In genomic region chr11:120695641-120696040, GRCm38 (mm10) we compare ENCODE assay signal across 9 mouse cellular contexts. TPM values are rescaled to one million over a fixed set of nuclear protein-coding genes. Genes with fewer than 3 reads are reported as not detected.
DNase-seq lines count a peak whose midpoint lies in the region; ATAC-seq and TF ChIP-seq lines count a peak whose summit lies in the region.
"Had no signal": no experiment of that assay in that cellular context is flagged by ENCODE, and none has a peak within 500 bp of the region (broad histone marks: within the 10 kb centered on the region; RNA-seq: fewer than 3 reads in every experiment).

No protein-coding gene starts in this region.

- H3K36me3 ChIP-seq in heart, postnatal 0 days (replicated peaks; ENCODE audit: control insufficient read depth, insufficient read depth, low read length), result peaks cover 19% of the 10 kb centered on the region
- no peaks in the 10 kb centered on the region; the same call in 1 of the 2 replicates for H3K36me3 ChIP-seq in forebrain, embryonic 11.5 days (ENCODE audit: control insufficient read depth, insufficient read depth, low read length)
- peaks cover 43% of the 10 kb centered on the region for H3K36me3 ChIP-seq in kidney, embryonic 15.5 days
- H3K36me3 ChIP-seq in neural tube, embryonic 11.5 days (ENCODE audit: control insufficient read depth, insufficient read depth, low read length), result peaks cover 8% of the 10 kb centered on the region

- no peak for TF ChIP-seq EP300 in heart, postnatal 0 days (IDR thresholded peaks at IDR 0.05; ENCODE audit: low read depth)

- no peak for DNase-seq in heart, postnatal 0 days (ENCODE audit: low spot score)
- no peak for DNase-seq in heart, postnatal 36 days
- peak; percentile 72 for DNase-seq in forebrain, embryonic 11.5 days (ENCODE audit: low spot score)
- DNase-seq in neural tube, embryonic 11.5 days (ENCODE audit: low spot score), result peak; percentile 54
- DNase-seq in yolk sac, embryonic 10.5 days (ENCODE audit: low spot score), result no peak
- DNase-seq in spleen, adult 12 weeks (ENCODE audit: low spot score), result no peak
- DNase-seq in adipocyte (ENCODE audit: low spot score), result no peak

- no peak overlapping the region for H3K4me2 ChIP-seq in heart, postnatal 0 days (ENCODE audit: low read depth, low read length)
- no peak overlapping the region for H3K4me2 ChIP-seq in forebrain, embryonic 11.5 days (ENCODE audit: low read depth, low read length, severe bottlenecking)
- peak overlapping the region; percentile 1; the same call in 1 of the 2 replicates for H3K4me2 ChIP-seq in kidney, embryonic 15.5 days
- H3K4me2 ChIP-seq in neural tube, embryonic 11.5 days (ENCODE audit: low read depth), result no peak overlapping the region

- ATAC-seq in heart, postnatal 0 days (ENCODE audit: insufficient read depth, low read depth), result no peak
- peak; percentile 64 for ATAC-seq in forebrain, embryonic 11.5 days (replicated peaks; ENCODE audit: low FRiP score)
- ATAC-seq in kidney, embryonic 15.5 days (replicated peaks; ENCODE audit: low FRiP score), result peak; percentile 84
- peak; percentile 68 for ATAC-seq in neural tube, embryonic 11.5 days (ENCODE audit: insufficient read depth, low FRiP score, low TSS enrichment)

- no peaks in the 10 kb centered on the region for H3K27me3 ChIP-seq in heart, postnatal 0 days (ENCODE audit: control insufficient read depth, insufficient read depth, low read length)
- no peaks in the 10 kb centered on the region for H3K27me3 ChIP-seq in forebrain, embryonic 11.5 days (ENCODE audit: control insufficient read depth, insufficient read depth, low read length)
- H3K27me3 ChIP-seq in kidney, embryonic 15.5 days, result no peaks in the 10 kb centered on the region
- H3K27me3 ChIP-seq in neural tube, embryonic 11.5 days (ENCODE audit: control insufficient read depth, insufficient read depth, low read length), result no peaks in the 10 kb centered on the region

- no peak for TF ChIP-seq CTCF in heart, postnatal 0 days (IDR thresholded peaks at IDR 0.05; ENCODE audit: low read depth)

- H3K27ac ChIP-seq in heart, postnatal 0 days (ENCODE audit: low read depth), result 0 out of 2 replicates have a peak overlapping the region, but pooled peaks have one; percentile 13
- peak overlapping the region; percentile 26 for H3K27ac ChIP-seq in forebrain, embryonic 11.5 days (ENCODE audit: low read depth, low read length)
- peak overlapping the region; percentile 86 for H3K27ac ChIP-seq in kidney, embryonic 15.5 days
- H3K27ac ChIP-seq in neural tube, embryonic 11.5 days (ENCODE audit: low read depth, low read length), result peak overlapping the region; percentile 47
- H3K27ac ChIP-seq: macrophage had no signal

- no peak overlapping the region; the same call in 1 of the 2 replicates for H3K9ac ChIP-seq in heart, postnatal 0 days (replicated peaks; ENCODE audit: low read depth, low read length)
- H3K9ac ChIP-seq in forebrain, embryonic 11.5 days (ENCODE audit: low read length), result no peak overlapping the region; the same call in 1 of the 2 replicates
- no peak overlapping the region for H3K9ac ChIP-seq in kidney, embryonic 15.5 days
- peak overlapping the region; percentile 29 for H3K9ac ChIP-seq in neural tube, embryonic 11.5 days (ENCODE audit: low read length)

- H3K9me3 ChIP-seq in heart, postnatal 0 days (replicated peaks; ENCODE audit: control insufficient read depth, low read length), result no peaks in the 10 kb centered on the region
- H3K9me3 ChIP-seq in forebrain, embryonic 11.5 days (ENCODE audit: control insufficient read depth, low read length), result no peaks in the 10 kb centered on the region
- H3K9me3 ChIP-seq in kidney, embryonic 15.5 days (replicated peaks), result no peaks in the 10 kb centered on the region
- H3K9me3 ChIP-seq in neural tube, embryonic 11.5 days (ENCODE audit: control insufficient read depth, low read length), result no peaks in the 10 kb centered on the region

- H3K4me3 ChIP-seq in heart, postnatal 0 days (ENCODE audit: low read depth, low read length), result no peak overlapping the region
- no peak overlapping the region for H3K4me3 ChIP-seq in forebrain, embryonic 11.5 days (ENCODE audit: low read depth, low read length)
- no peak overlapping the region for H3K4me3 ChIP-seq in kidney, embryonic 15.5 days (replicated peaks)
- no peak overlapping the region for H3K4me3 ChIP-seq in neural tube, embryonic 11.5 days (ENCODE audit: low read depth, low read length)

- intact Hi-C loops in heart, postnatal 36 days (cut with DNase I), result no loop called here

- peaks cover 33% of the 10 kb centered on the region for H3K4me1 ChIP-seq in heart, postnatal 0 days (ENCODE audit: control insufficient read depth, insufficient read depth)
- H3K4me1 ChIP-seq in forebrain, embryonic 11.5 days (replicated peaks; ENCODE audit: control insufficient read depth, insufficient read depth, low read length), result peaks cover 5% of the 10 kb centered on the region; the same call in 1 of the 2 replicates
- H3K4me1 ChIP-seq in kidney, embryonic 15.5 days, result peaks cover 48% of the 10 kb centered on the region
- H3K4me1 ChIP-seq in neural tube, embryonic 11.5 days (ENCODE audit: control insufficient read depth, insufficient read depth, low read length), result peaks cover 17% of the 10 kb centered on the region

- WGBS in heart, postnatal 0 days, result 63% methylated on average over 12 of the region's 12 CpGs
- 72% methylated on average over 12 of the region's 12 CpGs for WGBS in forebrain, embryonic 11.5 days
- WGBS in kidney, embryonic 15.5 days, result 13% methylated on average over 12 of the region's 12 CpGs
- WGBS in neural tube, embryonic 11.5 days, result 7% methylated on average over 12 of the region's 12 CpGs

RNA-seq across cellular contexts. Expression of gene Cenpx, which starts 17.9 kb away (rescaled TPM):
- total RNA-seq in heart, postnatal 0 days (2014; rRNA removed; ENCODE audit: low replicate concordance), result 68.7 and 115 TPM in 2 replicates
- 102 and 114 TPM in 2 replicates for polyA plus RNA-seq in heart, postnatal 0 days (2015; fragmentation: Nextera tagmentation; extraction: Ambion mirVana)
- 10 to 100 TPM; 33.1 to 38.3 TPM for total RNA-seq in heart, postnatal 36 days (2021)
- polyA plus RNA-seq in forebrain, embryonic 11.5 days (2014; fragmentation: Nextera tagmentation; extraction: Ambion mirVana), result 121 and 130 TPM in 2 replicates
- polyA plus RNA-seq in kidney, embryonic 15.5 days (2015; fragmentation: Nextera tagmentation; extraction: Ambion mirVana), result 164 and 176 TPM in 2 replicates
- polyA plus RNA-seq in neural tube, embryonic 11.5 days (2014; fragmentation: Nextera tagmentation; extraction: Ambion mirVana), result 112 and 115 TPM in 2 replicates

RNA-seq across cellular contexts. Expression of gene Lrrc45, which starts 18.1 kb away (rescaled TPM):
- 11.9 and 28.3 TPM in 2 replicates for total RNA-seq in heart, postnatal 0 days (2014; rRNA removed; ENCODE audit: low replicate concordance)
- polyA plus RNA-seq in heart, postnatal 0 days (2015; fragmentation: Nextera tagmentation; extraction: Ambion mirVana), result 12.4 and 14.2 TPM in 2 replicates
- 1 to 10 TPM; 5.3 to 7.0 TPM for total RNA-seq in heart, postnatal 36 days (2021)
- 53.3 and 54.4 TPM in 2 replicates for polyA plus RNA-seq in forebrain, embryonic 11.5 days (2014; fragmentation: Nextera tagmentation; extraction: Ambion mirVana)
- 52.9 and 66.0 TPM in 2 replicates for polyA plus RNA-seq in kidney, embryonic 15.5 days (2015; fragmentation: Nextera tagmentation; extraction: Ambion mirVana)
- 39.7 and 44.7 TPM in 2 replicates for polyA plus RNA-seq in neural tube, embryonic 11.5 days (2014; fragmentation: Nextera tagmentation; extraction: Ambion mirVana)

RNA-seq across cellular contexts. Expression of gene Aspscr1, which starts 22.9 kb away (rescaled TPM):
- total RNA-seq in heart, postnatal 0 days (2014; rRNA removed; ENCODE audit: low replicate concordance), result 88.8 and 146 TPM in 2 replicates
- polyA plus RNA-seq in heart, postnatal 0 days (2015; fragmentation: Nextera tagmentation; extraction: Ambion mirVana), result 86.3 and 87.9 TPM in 2 replicates
- total RNA-seq in heart, postnatal 36 days (2021), result 10 to 100 TPM; 42.2 to 43.0 TPM
- polyA plus RNA-seq in forebrain, embryonic 11.5 days (2014; fragmentation: Nextera tagmentation; extraction: Ambion mirVana), result 129 and 133 TPM in 2 replicates
- 127 and 144 TPM in 2 replicates for polyA plus RNA-seq in kidney, embryonic 15.5 days (2015; fragmentation: Nextera tagmentation; extraction: Ambion mirVana)
- 124 and 136 TPM in 2 replicates for polyA plus RNA-seq in neural tube, embryonic 11.5 days (2014; fragmentation: Nextera tagmentation; extraction: Ambion mirVana)

RNA-seq across cellular contexts. Expression of gene Rac3, which starts 25.6 kb away (rescaled TPM):
- 9.2 and 12.6 TPM in 2 replicates for total RNA-seq in heart, postnatal 0 days (2014; rRNA removed; ENCODE audit: low replicate concordance)
- polyA plus RNA-seq in heart, postnatal 0 days (2015; fragmentation: Nextera tagmentation; extraction: Ambion mirVana), result 1.4 and 1.8 TPM in 2 replicates
- total RNA-seq in heart, postnatal 36 days (2021), result 1 to 10 TPM in 1 of 2 experiments, under 1 TPM in 1; 0.36 to 1.6 TPM
- 7.5 and 10.6 TPM in 2 replicates for polyA plus RNA-seq in forebrain, embryonic 11.5 days (2014; fragmentation: Nextera tagmentation; extraction: Ambion mirVana)
- 27.6 and 31.0 TPM in 2 replicates for polyA plus RNA-seq in kidney, embryonic 15.5 days (2015; fragmentation: Nextera tagmentation; extraction: Ambion mirVana)
- polyA plus RNA-seq in neural tube, embryonic 11.5 days (2014; fragmentation: Nextera tagmentation; extraction: Ambion mirVana), result 12.1 and 13.9 TPM in 2 replicates

RNA-seq across cellular contexts. Expression of gene Dcxr, which starts 31.4 kb away (rescaled TPM):
- 5.0 and 10.5 TPM in 2 replicates for total RNA-seq in heart, postnatal 0 days (2014; rRNA removed; ENCODE audit: low replicate concordance)
- 8.6 and 8.7 TPM in 2 replicates for polyA plus RNA-seq in heart, postnatal 0 days (2015; fragmentation: Nextera tagmentation; extraction: Ambion mirVana)
- 10 to 100 TPM in 1 of 2 experiments, 1 to 10 TPM in 1; 9.2 to 12.0 TPM for total RNA-seq in heart, postnatal 36 days (2021)
- 10.8 and 11.8 TPM in 2 replicates for polyA plus RNA-seq in forebrain, embryonic 11.5 days (2014; fragmentation: Nextera tagmentation; extraction: Ambion mirVana)
- polyA plus RNA-seq in kidney, embryonic 15.5 days (2015; fragmentation: Nextera tagmentation; extraction: Ambion mirVana), result 31.9 and 32.1 TPM in 2 replicates
- 14.9 and 16.5 TPM in 2 replicates for polyA plus RNA-seq in neural tube, embryonic 11.5 days (2014; fragmentation: Nextera tagmentation; extraction: Ambion mirVana)

Comparison
In these comparisons a context has a peak if more than half of its experiments do, and no peak if none do; other contexts are left out.
1. DNase-seq: peak in forebrain, embryonic 11.5 days (single experiment) and neural tube, embryonic 11.5 days (single experiment); none in heart, postnatal 0 days (single experiment), heart, postnatal 36 days (0 of 2), yolk sac, embryonic 10.5 days (single experiment), spleen, adult 12 weeks (single experiment) and adipocyte (single experiment).
2. H3K27ac ChIP-seq: peak in every context shown above with its lines; median percentile 86 in kidney, embryonic 15.5 days; 47 in neural tube, embryonic 11.5 days; 26 in forebrain, embryonic 11.5 days; 13 in heart, postnatal 0 days.